Mouse (Mus musculus): ENCODE measurements at regions not wholly inside any gene's neighbourhood (a gene's known extent, or its start where the extent isn't known, plus 50 kb on each side); places are given as distances from the start of the nearest gene placed in this dataset.

DNA sequence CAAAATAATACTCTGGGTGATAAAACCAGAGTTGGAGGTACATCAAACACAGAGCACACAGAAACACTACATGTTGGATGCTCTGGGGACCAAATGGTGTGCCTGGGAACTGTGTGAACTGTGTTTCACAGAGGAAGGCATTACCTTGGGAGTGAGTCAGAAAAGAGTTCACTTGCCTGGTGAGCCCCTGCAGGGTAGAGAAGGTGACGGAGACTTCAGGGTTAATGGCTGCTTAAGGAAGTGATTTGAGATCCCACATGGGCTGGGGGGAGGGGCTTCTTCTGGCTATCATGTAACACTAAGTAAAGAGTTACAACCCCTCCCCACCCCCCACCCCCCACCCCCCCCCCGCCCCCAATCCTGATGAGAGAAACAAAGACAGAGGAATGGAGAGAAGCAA, 164.6 kb downstream of the Gm45692 start:
- intact Hi-C loops (cut with DNase I), result no loop called here
- DNase-seq, result no peak

DNA sequence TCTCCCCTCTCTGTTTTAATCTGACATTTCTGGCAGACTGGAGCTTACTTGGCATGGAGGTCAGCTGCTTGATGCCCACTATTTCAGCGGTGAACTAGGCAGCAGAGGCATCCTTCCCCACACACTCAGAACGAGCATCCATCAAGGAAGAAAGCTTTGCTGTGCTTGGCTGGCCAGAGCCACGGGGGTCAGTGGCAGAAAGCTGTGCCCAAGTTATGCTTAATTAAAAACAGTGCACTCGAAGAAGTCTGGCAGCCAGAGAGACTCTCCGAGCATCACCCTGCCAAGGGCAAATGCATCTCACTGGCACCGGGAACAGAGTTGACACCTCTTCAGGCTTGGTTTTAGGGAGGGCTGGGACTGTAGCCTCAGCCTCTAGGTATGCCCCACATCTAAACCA, 168.3 kb downstream of the Gm45692 start:
- DNase-seq, result peak; percentile 82

DNA sequence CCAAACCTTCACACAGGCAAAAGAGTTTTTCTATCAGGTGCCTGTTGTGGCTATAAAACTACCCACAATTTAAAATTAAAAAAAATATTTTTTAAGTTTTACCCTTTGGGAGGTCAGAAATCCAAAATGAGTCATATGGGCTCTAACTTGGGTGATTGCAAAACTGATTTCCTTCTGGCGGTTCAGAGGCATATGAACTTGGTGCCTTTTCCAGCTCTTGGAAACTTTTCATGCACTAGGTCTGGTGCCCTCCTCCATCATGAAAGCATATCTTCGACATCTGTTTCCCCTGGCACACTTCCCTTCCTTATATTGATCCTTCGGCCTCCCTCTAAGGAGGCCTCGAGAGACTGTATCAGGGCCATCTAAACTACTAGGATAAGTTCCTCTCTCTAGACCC, 168.8 kb downstream of the Gm45692 start:
- no peak for DNase-seq
- intact Hi-C loops (cut with DNase I), result no loop called here

More for the DNA sequence above, 168.3 kb downstream of the Gm45692 start:
- intact Hi-C loops (cut with DNase I), result no loop called here

DNA sequence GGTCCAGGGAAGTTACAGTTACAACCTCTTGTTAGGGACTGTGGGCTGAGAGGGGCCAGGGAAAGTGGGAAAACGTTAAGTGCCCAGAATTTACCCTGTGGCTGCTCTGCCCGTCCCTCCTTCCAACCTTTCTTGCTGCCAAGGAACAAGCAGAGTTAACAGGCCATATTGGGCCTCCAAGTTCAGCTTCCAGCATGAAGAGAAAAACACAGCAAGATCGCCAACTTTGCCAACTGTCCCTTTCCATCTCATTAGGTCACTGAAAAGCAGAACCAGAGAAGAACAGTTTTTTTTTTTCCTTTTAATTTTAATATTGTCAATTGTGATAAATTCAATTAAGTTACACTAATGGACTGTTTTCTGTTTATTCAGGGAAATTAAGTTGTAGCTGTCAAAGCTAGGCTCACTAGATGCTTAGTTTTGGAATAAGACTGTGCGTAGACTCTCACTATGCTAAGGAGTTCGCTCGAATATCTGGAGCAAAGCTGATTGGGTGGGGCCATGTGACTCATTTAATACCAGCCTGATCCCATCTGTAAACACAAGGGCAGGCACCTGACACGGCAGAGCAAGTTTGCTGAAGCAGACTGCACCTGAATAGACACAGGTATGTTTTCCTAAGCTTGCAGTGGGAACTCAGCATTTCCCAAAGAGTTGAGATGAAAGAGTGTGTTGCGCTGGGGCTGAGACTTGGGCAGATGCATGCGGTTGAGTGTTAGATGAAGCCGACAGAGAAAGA, 178.9 kb downstream of the Gm45692 start:
- intact Hi-C loops (cut with DNase I), result no loop called here

DNA sequence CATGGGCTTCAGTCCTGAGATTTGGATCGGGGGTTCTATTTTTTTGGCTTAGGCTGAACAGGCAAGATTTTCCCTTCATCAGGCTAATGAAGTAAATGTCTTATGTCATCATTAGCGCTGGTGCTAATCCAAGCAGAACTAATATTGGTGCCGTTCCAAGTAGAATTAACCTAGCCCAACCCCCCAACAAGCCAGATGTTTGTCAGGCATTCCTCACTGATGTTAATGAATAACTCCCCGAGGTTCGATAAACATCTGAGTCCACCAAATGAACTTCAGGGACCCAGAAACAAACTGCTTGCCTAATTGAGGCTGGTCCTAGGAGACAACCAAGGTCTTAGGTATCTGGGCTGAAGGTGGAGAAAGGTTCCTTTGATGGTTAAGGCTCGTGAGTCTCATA, 180.9 kb downstream of the Gm45692 start:
- intact Hi-C loops (cut with DNase I), result no loop called here
- DNase-seq, result no peak

More for the DNA sequence above, 178.9 kb downstream of the Gm45692 start:
- DNase-seq, result peak; percentile 64

DNA sequence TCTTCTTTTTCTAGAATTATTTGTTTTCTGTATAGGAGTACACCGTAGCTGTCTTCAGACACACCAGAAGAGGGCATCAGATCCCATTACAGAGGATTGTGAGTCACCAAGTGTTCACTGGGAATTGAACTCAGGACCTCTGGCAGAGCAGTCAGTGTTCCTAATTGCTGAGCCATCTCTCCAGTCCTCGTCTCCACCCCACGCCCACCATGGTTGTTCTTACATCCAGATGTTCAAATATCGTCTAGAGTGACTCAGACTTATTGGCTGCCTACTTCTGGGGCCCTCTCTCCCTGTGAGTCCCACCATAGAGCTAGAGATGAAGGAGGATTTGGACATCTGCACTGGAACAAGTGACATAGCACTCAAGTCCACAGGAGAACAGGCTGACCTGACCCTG, 182.6 kb downstream of the Gm45692 start:
- intact Hi-C loops (cut with DNase I), result no loop called here
- no peak for DNase-seq

DNA sequence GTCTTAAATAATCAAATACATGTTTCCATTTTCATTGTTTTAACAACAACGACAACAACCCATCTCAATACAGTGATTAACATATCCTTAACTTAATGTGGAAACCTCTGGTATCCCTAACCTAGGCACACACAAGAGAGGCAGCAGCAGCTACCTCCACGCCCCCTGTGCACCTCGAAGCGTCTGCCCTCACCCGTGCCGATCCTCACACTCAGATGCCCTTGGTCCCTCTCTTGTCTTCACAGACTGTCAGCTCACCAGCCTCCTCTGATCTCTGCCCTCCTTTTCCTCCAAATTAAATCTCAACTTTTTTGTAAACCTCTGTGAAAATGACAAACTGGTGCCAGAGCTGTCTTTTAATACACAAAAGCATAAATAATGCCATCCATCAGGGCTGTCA, 185.2 kb downstream of the Gm45692 start:
- intact Hi-C loops (cut with DNase I), result no loop called here

DNA sequence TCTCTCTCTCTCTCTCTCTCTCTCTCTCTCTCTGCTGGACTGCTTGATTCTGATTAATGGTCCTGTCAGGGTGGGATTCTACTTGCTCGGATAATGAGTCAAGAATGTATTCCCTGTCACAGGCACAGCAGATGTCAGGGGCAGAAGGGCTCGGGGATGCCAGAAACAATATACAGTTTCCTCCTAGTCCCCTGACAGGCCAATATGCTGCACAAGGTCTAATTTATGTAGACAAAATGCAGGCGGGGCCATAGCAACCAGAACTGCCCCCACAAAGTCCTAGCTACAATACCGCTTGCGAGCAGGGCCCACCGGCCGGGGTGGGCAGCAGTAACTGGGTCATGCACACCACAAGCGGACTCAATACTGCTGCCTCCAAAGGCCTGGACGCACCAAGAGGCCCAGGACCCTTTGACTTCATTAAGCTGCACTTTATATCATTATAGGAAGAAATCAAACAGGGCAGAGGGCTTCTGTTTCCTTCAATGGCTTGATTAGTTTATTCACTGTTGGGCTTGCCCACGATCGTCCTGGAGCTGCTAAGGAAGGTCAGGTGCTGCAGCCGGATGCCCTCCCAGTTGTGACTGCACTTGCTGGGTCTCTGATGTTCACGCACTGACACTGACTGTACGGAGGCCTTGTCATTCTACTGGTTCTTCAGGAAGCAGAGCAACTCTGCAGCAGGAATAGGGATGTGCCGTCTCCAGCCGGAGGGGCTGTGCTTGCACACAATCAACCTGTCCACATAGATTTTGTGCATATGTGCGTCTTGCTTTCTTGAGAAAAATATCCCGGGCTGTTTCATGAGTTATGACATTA, 185.9 kb downstream of the Gm45692 start:
- intact Hi-C loops (cut with DNase I), result no loop called here
- DNase-seq, result peak; percentile 11

More for the DNA sequence above, 185.2 kb downstream of the Gm45692 start:
- no peak for DNase-seq

DNA sequence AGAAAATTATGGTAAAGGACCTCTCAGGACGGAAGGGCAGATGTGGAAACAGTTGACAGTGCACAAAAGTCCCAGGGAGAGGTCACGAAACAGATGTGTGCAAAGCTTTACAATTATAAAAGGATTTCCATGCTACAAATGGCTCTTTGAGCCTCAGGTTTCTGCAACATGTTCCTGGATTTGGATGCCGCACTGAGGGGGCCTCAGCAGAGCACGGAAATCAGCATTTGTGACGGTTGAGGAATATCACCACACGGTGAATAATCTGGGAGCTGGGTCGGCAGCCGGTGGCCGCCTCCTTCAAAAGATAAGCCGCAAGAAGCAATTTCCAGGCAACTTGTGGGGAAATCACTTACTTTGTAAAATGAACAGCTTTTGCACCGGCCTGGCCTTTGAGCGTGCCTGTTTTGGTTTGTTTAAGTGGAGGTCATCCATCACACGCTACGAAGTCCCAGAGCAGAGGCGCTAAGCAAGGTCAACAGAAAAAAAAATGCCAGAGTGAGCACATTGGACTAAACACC, 188.8 kb downstream of the Gm45692 start:
- DNase-seq, result no peak
- intact Hi-C loops (cut with DNase I), result no loop called here

DNA sequence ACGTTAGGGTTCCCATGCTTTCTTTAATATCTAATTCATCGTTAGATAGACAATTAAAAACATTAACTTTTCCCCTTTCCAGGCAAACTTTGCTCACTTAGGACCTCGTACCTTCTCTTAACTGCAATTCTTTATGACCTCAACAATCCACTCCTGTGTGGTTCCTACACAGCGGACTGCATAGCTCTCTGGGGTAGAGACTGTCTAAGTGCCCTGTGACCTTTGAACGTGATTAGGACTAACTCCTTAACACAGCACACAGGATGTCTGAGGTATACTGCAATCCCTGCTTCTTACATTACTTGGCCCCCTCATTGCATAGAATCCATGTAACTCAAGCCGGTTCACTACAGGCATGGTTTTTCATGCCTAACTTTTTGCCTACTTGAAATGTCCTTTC, 190.4 kb downstream of the Gm45692 start:
- DNase-seq, result no peak
- intact Hi-C loops (cut with DNase I), result no loop called here

DNA sequence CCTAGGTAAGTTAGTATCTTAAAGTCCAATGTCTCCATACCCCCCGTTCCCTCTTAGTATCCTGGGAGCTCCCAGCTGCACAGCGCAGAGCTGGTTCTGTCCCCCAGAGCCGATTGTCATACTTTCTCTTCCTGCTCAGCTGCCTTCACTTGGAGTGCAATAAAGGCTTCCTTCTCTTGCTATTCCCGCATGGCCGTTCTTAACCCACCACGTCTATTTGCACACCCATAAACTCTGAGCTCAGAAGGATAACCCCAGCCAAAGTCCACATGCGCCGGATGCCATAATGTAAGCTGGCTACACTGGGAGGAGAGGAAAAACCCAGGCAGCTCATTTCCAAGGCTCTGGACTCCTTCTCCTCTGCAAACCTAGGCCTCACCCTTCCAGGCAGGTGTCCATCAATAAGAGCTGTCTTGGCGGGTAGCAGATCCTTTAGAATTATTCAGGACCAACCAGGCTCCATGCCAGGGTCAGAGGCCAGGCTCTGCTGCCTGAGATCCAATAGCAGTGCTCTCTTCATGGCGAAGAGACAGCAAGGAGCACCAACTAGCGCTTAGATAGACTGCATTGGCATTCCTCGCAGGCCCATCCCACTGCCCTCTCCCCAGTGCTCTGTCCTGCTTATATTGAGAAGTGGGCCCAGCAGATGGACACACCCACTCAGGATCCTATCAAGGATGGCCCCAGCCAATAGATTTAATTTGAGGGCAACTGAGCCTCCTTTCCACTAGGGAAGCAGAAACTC, 204.4 kb downstream of the Gm45692 start:
- intact Hi-C loops (cut with DNase I), result no loop called here
- DNase-seq, result no peak

DNA sequence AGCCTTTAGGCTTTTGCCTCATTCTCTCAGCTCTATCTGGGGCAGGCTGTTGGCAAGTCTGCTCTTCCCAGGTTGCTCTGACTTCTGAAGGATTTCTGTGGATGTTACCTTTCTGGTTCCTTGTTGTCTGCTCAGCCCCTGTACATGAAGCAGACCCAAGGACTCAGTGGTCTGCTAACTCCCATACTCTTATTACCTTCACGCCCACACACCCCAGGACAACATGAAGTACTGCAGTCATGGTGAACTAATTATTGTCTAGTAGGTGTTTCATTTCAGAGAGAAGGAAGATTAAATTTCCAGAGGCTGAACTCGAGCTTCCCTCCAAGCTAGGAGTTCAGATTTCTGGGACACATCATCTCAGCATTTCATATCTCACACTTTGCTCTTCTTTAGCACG, 205.3 kb downstream of the Gm45692 start:
- intact Hi-C loops (cut with DNase I), result no loop called here
- no peak for DNase-seq

DNA sequence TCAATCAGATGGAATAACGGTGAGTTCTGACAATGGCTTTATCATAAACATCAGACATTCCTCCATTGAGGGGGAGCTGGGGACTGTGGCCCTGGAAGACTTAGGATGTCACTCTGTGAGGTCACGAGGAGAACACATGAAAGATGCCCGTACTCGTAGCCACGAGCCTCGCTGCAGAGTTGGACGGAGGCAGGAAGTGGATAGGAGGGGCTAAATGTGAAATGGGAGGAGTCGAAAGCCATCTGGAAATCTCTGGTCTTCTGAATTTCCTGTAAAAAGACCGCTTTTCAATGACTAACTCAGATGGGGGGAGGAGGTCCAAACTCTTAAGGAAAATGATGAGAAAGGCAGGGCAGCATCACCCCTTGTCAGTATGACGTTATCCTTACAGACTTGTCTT, 210.5 kb downstream of the Gm45692 start:
- intact Hi-C loops (cut with DNase I), result no loop called here
- DNase-seq, result no peak

DNA sequence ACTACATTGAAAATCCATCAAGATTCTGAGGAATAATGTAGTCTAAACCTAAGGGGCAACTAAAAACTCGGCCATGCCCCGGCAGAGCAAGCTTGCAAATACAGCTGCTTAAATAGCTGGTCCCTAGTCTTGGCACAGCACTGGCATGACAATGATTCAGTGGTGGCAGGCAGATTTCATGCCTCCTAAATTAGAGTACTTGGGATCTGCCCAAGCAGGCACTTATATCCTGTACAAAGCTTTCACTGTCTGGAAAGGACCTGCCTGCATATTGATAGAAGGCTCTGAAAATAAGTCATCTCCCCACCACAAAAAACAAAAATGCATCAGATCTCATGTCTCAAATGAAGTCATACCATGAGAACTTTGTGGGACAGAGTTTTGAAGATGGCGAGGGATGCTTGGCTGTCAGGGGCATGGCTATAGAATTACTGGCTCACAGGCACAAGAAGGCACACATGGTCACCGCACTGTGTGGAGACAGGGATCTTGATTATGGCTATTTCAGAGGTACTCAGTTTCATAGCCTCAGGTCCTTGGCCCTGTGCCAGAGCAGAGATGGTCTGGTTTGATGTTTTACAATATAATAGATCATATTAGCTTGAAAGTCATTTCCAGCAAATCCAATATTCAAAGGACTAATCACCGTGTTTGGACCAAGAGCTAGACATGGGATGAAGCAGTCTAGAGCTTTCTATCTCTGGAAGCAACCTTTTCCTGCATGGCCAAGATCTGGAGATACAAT, 217.7 kb downstream of the Gm45692 start:
- intact Hi-C loops (cut with DNase I), result no loop called here
- no peak for DNase-seq

DNA sequence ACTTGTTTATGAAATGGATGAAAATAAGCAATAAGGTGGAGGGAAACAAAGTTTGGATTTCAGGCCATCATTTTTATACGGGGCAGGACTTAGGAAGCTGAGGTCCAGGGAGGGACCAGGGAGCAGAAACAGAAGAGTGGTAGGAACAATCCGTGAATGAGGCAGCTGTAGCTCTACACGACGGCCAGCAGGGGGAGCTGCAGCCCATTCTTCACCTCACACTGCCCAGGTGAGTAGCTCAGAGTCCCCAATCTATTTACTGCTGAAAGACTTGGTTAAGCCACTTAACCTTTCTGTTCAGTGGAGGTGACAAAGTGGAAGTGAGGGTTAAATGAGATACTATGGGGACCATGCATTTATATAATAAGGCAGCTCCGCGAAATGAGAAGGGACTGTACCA, 225.7 kb downstream of the Gm45692 start:
- intact Hi-C loops (cut with DNase I), result loop anchor here (10.0 kb wide), 1 partner anchor 640 kb away; no protein-coding TSS in a partner anchor

DNA sequence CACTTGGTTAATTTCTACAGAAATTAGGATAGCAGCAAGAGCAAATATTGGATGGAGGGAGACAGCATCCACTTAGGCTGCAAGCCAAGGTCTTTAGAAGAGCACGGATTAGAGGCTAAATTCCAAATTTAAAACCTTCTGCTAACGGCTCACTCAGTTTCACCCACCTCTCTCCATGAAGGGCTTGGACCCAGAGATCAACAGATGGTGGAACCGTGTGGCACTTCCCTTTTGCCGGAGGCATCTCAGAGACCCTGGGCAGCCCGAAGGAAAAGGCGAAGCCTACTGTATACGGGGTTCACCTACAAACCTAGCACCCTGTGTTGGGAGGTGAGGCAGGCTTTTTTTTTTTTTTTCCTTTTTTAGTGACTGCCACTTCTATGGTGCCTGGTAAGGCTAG, 229.9 kb downstream of the Gm45692 start:
- DNase-seq, result no peak
- intact Hi-C loops (cut with DNase I), result loop anchor here (10.0 kb wide), 1 partner anchor 636 kb away; no protein-coding TSS in a partner anchor

More for the DNA sequence above, 225.7 kb downstream of the Gm45692 start:
- peak; percentile 69 for DNase-seq

DNA sequence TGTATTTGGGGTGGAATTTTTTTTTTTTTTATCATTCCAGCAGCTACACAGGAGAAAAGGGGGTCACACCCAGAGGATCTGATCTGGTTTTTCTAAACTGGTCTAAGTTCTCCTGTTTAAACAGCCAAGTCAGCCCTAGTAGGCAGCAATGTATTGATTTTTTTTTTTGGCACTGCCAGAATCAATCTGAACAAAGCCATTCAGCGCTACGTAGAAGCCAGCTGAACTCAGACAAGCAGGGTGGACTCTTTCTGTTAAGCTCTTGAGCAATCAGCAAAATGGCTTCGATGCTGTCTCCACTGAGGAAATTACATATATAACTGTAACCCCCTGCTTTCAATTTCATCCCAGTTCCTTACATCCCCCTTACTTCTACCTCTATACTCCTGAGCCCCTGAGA, 230.5 kb downstream of the Gm45692 start:
- no peak for DNase-seq
- intact Hi-C loops (cut with DNase I), result loop anchor here (10.0 kb wide), 1 partner anchor 635 kb away; no protein-coding TSS in a partner anchor

DNA sequence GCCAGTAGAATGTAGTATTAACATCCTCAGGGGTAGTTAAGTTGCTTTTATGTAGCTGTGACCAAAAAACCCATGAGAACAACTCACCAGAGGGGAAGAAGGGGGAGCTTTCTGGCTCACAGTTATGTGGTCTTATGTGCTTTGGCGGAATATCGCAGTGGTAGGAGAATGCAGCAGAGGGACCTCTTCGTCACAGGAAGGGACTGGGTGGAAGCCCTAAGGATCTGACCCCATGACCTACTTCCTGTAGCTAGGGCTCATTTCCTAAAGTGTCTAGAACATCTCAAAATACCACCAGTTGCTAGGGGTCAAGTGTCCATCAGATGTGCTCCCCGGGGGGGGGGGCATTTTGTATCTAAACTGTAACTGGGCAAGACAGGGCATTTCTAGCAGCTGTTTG, 231.3 kb downstream of the Gm45692 start:
- no peak for DNase-seq
- intact Hi-C loops (cut with DNase I), result no loop called here

DNA sequence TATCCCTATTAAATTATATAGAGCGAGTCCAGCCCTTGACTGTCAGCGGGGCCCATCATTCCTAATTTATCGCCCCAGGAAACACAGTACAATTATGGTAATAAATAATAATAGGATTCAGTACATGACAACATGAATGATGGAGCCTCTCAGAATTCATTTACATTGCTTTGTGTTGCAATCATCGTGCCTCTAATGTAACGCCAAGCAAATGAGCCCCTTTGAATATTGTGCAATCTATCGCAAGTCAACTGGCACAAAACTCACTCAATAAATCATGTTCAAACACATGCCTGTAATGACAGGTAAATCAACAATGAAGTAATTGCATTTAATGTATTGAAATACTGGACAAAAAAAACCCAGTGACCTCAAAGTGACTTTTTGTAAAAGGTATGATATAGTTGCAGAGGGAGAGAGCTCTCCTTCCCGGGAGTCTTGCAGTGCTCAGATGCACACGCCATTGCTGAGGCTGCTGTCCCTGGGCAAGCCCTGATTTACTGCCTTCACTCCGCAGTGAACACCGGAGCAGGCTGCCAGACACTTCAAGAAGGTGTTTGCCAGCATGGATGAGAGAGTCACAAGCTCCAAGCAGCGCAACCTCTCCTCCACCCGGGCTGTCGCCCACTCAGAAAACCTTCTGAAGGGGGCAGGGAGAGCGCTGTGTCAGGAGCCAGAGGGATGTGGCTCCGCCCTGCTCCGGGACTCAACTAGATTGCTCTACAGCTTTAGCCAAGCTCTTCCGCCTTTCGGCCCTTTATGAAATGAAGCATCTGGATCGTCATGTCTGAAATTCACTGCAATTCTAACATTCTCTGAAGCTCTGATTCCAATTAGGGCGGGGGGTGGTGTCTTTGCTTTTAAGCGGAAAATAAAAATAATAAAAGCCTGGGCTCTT, 232.6 kb downstream of the Gm45692 start:
- DNase-seq, result peak; percentile 58
- intact Hi-C loops (cut with DNase I), result no loop called here

Data from left cerebral cortex, postnatal 4 days (tissue).